In the genomic region with DNA sequence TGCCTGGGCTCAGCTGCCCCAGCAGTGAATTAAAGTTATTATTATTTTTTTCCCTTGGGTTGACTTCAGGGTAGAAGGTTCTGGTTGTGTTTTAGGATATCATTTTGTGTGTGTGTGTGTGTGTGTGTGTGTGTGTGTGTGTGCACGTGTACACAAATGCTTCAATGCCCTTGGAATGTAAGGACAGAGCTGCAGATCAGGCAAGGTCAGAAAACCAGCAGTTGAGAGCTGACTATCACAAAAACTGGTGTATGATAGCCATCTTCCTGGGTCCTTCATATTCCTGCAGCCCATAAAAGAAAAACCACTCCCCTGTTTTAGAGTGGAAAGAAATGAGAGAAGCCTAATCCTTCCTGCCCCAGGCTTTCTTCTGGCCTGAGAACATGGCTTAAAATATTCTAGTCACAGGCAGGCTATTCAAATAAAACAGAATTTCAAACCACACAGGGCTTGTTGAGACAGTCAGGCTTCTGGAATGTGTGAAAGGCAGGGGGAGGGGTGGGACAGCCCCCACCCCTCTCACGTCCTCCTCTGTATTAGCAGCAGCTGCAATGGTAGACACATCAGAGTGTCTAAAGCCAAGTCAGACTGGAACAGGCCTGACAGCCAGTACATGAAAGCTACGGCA, we compare ENCODE assay signal across 9 mouse cellular contexts.
A peak's percentile ranks its signal among the peaks of the same experiment; 100 is the strongest.
DNase-seq lines count a peak whose midpoint lies in the region; ATAC-seq and TF ChIP-seq lines count a peak whose summit lies in the region.
"Had no signal": no experiment of that assay in that cellular context is flagged by ENCODE, and none has a peak within 500 bp of the region (broad histone marks: within the 10 kb centered on the region; RNA-seq: fewer than 3 reads in every experiment).

No protein-coding gene starts in this region.

- TF ChIP-seq EP300 in CH12.LX (IDR thresholded peaks at IDR 0.05; ENCODE audit: low read length) = peak; percentile 68
- no peak for TF ChIP-seq EP300 in heart, postnatal 0 days (IDR thresholded peaks at IDR 0.05; ENCODE audit: low read depth)

- H3K79me2 ChIP-seq in CH12.LX (replicated peaks; ENCODE audit: control insufficient read depth, extremely low read depth, insufficient read depth, poor library complexity, severe bottlenecking) = no peaks in the 10 kb centered on the region

- H3K4me2 ChIP-seq in CH12.LX (ENCODE audit: insufficient read depth, low read depth, poor library complexity, severe bottlenecking) = peak overlapping the region; percentile 69
- no peak overlapping the region for H3K4me2 ChIP-seq in heart, postnatal 0 days (ENCODE audit: low read depth, low read length)
- H3K4me2 ChIP-seq in limb, embryonic 15.5 days = no peak overlapping the region

- H3K27me3 ChIP-seq in CH12.LX (replicated peaks) = no peaks in the 10 kb centered on the region
- no peaks in the 10 kb centered on the region for H3K27me3 ChIP-seq in heart, postnatal 0 days (ENCODE audit: control insufficient read depth, insufficient read depth, low read length)
- H3K27me3 ChIP-seq in limb, embryonic 15.5 days = no peaks in the 10 kb centered on the region

- peaks cover 8 to 34% of the 10 kb centered on the region in 2 experiments; a peak in 3 of 4 replicates for H3K4me1 ChIP-seq in CH12.LX (ENCODE audit: control insufficient read depth in 1 of 2, insufficient read depth in 2 of 2)
- H3K4me1 ChIP-seq in heart, postnatal 0 days (ENCODE audit: control insufficient read depth, insufficient read depth) = no peaks in the 10 kb centered on the region
- peaks cover 17% of the 10 kb centered on the region for H3K4me1 ChIP-seq in limb, embryonic 15.5 days

- no peaks in the 10 kb centered on the region for H3K9me3 ChIP-seq in CH12.LX (replicated peaks; ENCODE audit: low read length)
- H3K9me3 ChIP-seq in heart, postnatal 0 days (replicated peaks; ENCODE audit: control insufficient read depth, low read length) = no peaks in the 10 kb centered on the region
- H3K9me3 ChIP-seq in limb, embryonic 15.5 days = no peaks in the 10 kb centered on the region

- H3K4me3 ChIP-seq in CH12.LX (replicated peaks in 1 of 3; ENCODE audit: low read depth in 2 of 3, low read length in 2 of 3, poor library complexity in 1 of 3) = no peak overlapping the region
- no peak overlapping the region for H3K4me3 ChIP-seq in heart, postnatal 0 days (ENCODE audit: low read depth, low read length)
- H3K4me3 ChIP-seq in limb, embryonic 15.5 days = no peak overlapping the region
- H3K4me3 ChIP-seq: left cerebral cortex, adult 2 months had no signal

- TF ChIP-seq CTCF in CH12.LX (conservative IDR thresholded peaks at IDR 0.05 in 1 of 2, IDR thresholded peaks at IDR 0.05 in 1 of 2; ENCODE audit: low read depth in 2 of 2, low read length in 2 of 2) = no peak
- no peak for TF ChIP-seq CTCF in heart, postnatal 0 days (IDR thresholded peaks at IDR 0.05; ENCODE audit: low read depth)

- 39% methylated on average over 3 of the region's 3 CpGs for WGBS in heart, postnatal 0 days
- WGBS in limb, embryonic 15.5 days = 13% methylated on average over 3 of the region's 3 CpGs

- 0 out of 2 replicates have a peak, but pooled peaks have one; percentile 30 for ATAC-seq in heart, postnatal 0 days (ENCODE audit: insufficient read depth, low read depth)
- ATAC-seq in limb, embryonic 15.5 days (ENCODE audit: insufficient number of reproducible peaks, low FRiP score, low TSS enrichment, low read depth) = peak; percentile 75; the same call in 1 of the 2 replicates
- no peak for ATAC-seq in monocyte, adult 5-6 weeks (replicated peaks; ENCODE audit: insufficient number of reproducible peaks, low FRiP score, low TSS enrichment, poor library complexity, severe bottlenecking)

- TF ChIP-seq RAD21 in CH12.LX (IDR thresholded peaks at IDR 0.05; ENCODE audit: low read depth, low read length) = no peak; the same call in 1 of the 2 replicates

- no peak for TF ChIP-seq POLR2A in CH12.LX (IDR thresholded peaks at IDR 0.05; ENCODE audit: low read depth, low read length)

- dilution Hi-C loops in CH12.LX (cut with MboI; ENCODE audit: extremely low pct_ligation_motif_present, extremely low pct_unique_long_range_greater_than_20kb, low sequenced_read_pairs) = no loop called here

- no peaks in the 10 kb centered on the region for H3K36me3 ChIP-seq in CH12.LX (replicated peaks in 1 of 2; ENCODE audit: control insufficient read depth in 1 of 2, insufficient read depth in 1 of 2, low read length in 1 of 2)
- H3K36me3 ChIP-seq in heart, postnatal 0 days (replicated peaks; ENCODE audit: control insufficient read depth, insufficient read depth, low read length) = no peaks in the 10 kb centered on the region
- no peaks in the 10 kb centered on the region for H3K36me3 ChIP-seq in limb, embryonic 15.5 days

- H3K9ac ChIP-seq in CH12.LX (ENCODE audit: insufficient read depth, low read depth) = no peak overlapping the region
- no peak overlapping the region for H3K9ac ChIP-seq in heart, postnatal 0 days (replicated peaks; ENCODE audit: low read depth, low read length)
- no peak overlapping the region for H3K9ac ChIP-seq in limb, embryonic 15.5 days

- peak; percentile 63 for DNase-seq in embryo, embryonic 11 days
- DNase-seq in embryo, embryonic 10 days (ENCODE audit: low spot score) = no peak
- DNase-seq in CH12.LX (ENCODE audit: extremely low read depth) = peak; percentile 86
- no peak for DNase-seq in heart, postnatal 0 days (ENCODE audit: low spot score)
- no peak for DNase-seq in natural killer cell, adult 2 months (ENCODE audit: low spot score in 2 of 2)
- no peak for DNase-seq in ovary, postnatal 14 days (ENCODE audit: low spot score)

- in situ Hi-C loops in CH12.LX (cut with MboI; ENCODE audit: low pct_ligation_motif_present, low pct_unique_long_range_greater_than_20kb, low sequenced_read_pairs) = no loop called here

- H3K27ac ChIP-seq in CH12.LX (ENCODE audit: insufficient read depth, low read depth) = no peak overlapping the region
- no peak overlapping the region for H3K27ac ChIP-seq in heart, postnatal 0 days (ENCODE audit: low read depth)
- H3K27ac ChIP-seq in limb, embryonic 15.5 days = peak overlapping the region; percentile 63
- H3K27ac ChIP-seq: left cerebral cortex, adult 2 months had no signal

TF ChIP-seq in CH12.LX, 34 proteins besides CTCF, POLR2A, EP300 and RAD21:
- TF ChIP-seq TCF12 (IDR thresholded peaks at IDR 0.05; ENCODE audit: low read depth, low read length) = peak; percentile 54; the same call in 1 of the 2 replicates
- TF ChIP-seq PAX5 (IDR thresholded peaks at IDR 0.05; ENCODE audit: low read length) = no peak
- TF ChIP-seq MAX (IDR thresholded peaks at IDR 0.05; ENCODE audit: low read length) = no peak
- TF ChIP-seq GABPA (IDR thresholded peaks at IDR 0.05; ENCODE audit: insufficient replicate concordance, low read depth, low read length) = no peak
- no peak for TF ChIP-seq ZMIZ1 (IDR thresholded peaks at IDR 0.05; ENCODE audit: low read depth, low read length)
- no peak for TF ChIP-seq UBTF (IDR thresholded peaks at IDR 0.05; ENCODE audit: low read depth, low read length)
- TF ChIP-seq MEF2A (IDR thresholded peaks at IDR 0.05; ENCODE audit: borderline replicate concordance, low read depth, low read length) = peak; percentile 45; the same call in 1 of the 2 replicates
- TF ChIP-seq MAZ (IDR thresholded peaks at IDR 0.05; ENCODE audit: low read depth, low read length) = peak; percentile 63; the same call in 1 of the 2 replicates
- no peak for TF ChIP-seq CHD1 (IDR thresholded peaks at IDR 0.05; ENCODE audit: low read depth, low read length)
- TF ChIP-seq MXI1 (IDR thresholded peaks at IDR 0.05; ENCODE audit: low read depth, low read length) = no peak
- 0 out of 2 replicates have a peak, but pooled peaks have one; percentile 48 for TF ChIP-seq MYC (IDR thresholded peaks at IDR 0.05; ENCODE audit: low read depth, low read length)
- no peak for TF ChIP-seq HCFC1 (IDR thresholded peaks at IDR 0.05; ENCODE audit: low read depth, low read length)
- 0 out of 2 replicates have a peak, but pooled peaks have one; percentile 37 for TF ChIP-seq IRF4 (IDR thresholded peaks at IDR 0.05; ENCODE audit: low read depth, low read length)
- no peak for TF ChIP-seq USF2 (conservative IDR thresholded peaks at IDR 0.05; ENCODE audit: low read depth, low read length)
- peak; percentile 81 for TF ChIP-seq CHD2 (IDR thresholded peaks at IDR 0.05; ENCODE audit: low read length)
- TF ChIP-seq MAFK (IDR thresholded peaks at IDR 0.05; ENCODE audit: insufficient replicate concordance, low read length) = no peak
- TF ChIP-seq ETS1 (conservative IDR thresholded peaks at IDR 0.05; ENCODE audit: low read depth, low read length) = peak; percentile 62
- TF ChIP-seq ZKSCAN1 (IDR thresholded peaks at IDR 0.05; ENCODE audit: borderline replicate concordance, low read depth, low read length) = no peak
- TF ChIP-seq BHLHE40 (IDR thresholded peaks at IDR 0.05; ENCODE audit: low read depth, low read length) = peak; percentile 66
- no peak for TF ChIP-seq E2F4 (IDR thresholded peaks at IDR 0.05; ENCODE audit: insufficient replicate concordance, low read depth, low read length)
- TF ChIP-seq ELF1 (IDR thresholded peaks at IDR 0.05; ENCODE audit: low read depth, low read length) = no peak
- TF ChIP-seq JUND (conservative IDR thresholded peaks at IDR 0.05; ENCODE audit: low read depth, low read length) = no peak

Comparison
In these comparisons a context has a peak if more than half of its experiments do, and no peak if none do; other contexts are left out.
1. DNase-seq: peak in embryo, embryonic 11 days (single experiment) and CH12.LX (single experiment); none in embryo, embryonic 10 days (single experiment), heart, postnatal 0 days (single experiment), natural killer cell, adult 2 months (0 of 2) and ovary, postnatal 14 days (single experiment).